Mouse (Mus musculus) E14TG2a.4 (cell line): ENCODE measurements around the gene Tcf19.

ENCODE experiments used
- CTCF ChIP-seq: conservative IDR thresholded peaks from 2 replicates; pipeline ENCODE4 v1.5.1; 2014; ENCODE audit warnings: low read length
- NANOG ChIP-seq: IDR thresholded peaks from 2 replicates; pipeline ENCODE4 v1.6.1; 2014; ENCODE audit warnings: borderline replicate concordance, low read length, mixed read lengths

DNA sequence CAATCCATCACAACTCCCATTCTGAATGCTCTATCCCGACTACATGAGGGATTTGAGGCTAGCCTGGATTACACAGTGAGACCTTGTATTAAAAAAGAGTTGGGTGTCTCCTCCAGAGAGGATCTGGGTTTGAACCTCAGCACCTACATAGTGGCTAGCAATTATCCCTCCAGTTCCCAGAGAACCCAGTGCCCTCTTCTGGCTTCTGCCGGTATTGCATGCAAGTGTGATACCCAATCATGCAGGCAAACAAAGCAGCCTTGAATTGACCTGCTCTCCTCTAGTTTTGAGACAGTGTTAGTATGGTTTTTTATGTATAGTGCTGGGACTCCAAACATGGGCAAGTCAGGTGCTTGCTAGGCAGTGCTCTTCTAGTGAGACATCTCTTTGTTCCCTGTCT is 2.7 kb downstream of the Tcf19 start:
- TF ChIP-seq CTCF = peak; percentile 96
- no peak for TF ChIP-seq NANOG
